Mouse (Mus musculus) liver, postnatal 0 days (tissue): ENCODE measurements at regions not wholly inside any gene's neighbourhood (a gene's known extent, or its start where the extent isn't known, plus 50 kb on each side); places are given as distances from the start of the nearest gene placed in this dataset.

Experiments
- CTCF ChIP-seq: sonication (generic); IDR thresholded peaks from 2 replicates; pipeline ENCODE4 v1.5.1; 2016; ENCODE audit warnings: antibody characterized with exemption, low read depth
- EP300 ChIP-seq: IDR thresholded peaks from 2 replicates; pipeline ENCODE4 v1.6.1; 2016; ENCODE audit warnings: antibody characterized with exemption, low read depth, mild to moderate bottlenecking

DNA sequence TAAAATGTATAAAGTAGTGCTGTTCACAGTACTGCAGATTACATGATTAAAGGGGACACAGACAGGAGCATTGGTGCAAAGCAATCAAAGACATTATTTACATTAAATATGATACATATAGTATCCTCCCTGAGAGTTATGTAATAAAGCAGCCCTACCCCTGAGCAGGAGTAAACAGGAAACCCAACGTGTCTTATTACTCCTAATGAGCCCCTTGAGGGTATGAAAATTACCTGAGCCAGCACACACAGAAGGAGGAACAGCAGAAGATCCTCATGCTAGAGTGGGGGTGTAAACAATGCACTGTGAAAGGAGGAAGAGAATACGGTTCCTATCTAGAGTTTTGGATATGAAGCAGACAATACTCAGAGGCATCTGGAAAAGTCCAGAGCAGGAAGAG, 95.2 kb downstream of the Rprm start:
- TF ChIP-seq CTCF (no peak), EP300 (no peak)
